Mouse (Mus musculus): ENCODE data around the gene Ankrd28. TPM values are rescaled to one million over a fixed set of nuclear protein-coding genes. Genes with fewer than 3 reads are reported as not detected.
"Not testable (repeated sequence)": the region's sequence is repeated elsewhere in the genome, so short reads cannot be mapped to it uniquely, and the experiment has no call there.

The Ankrd28 gene
- polyA plus RNA-seq (2015; fragmentation: Nextera tagmentation; extraction: Ambion mirVana) = 9.1 and 9.4 TPM in 2 replicates

DNA sequence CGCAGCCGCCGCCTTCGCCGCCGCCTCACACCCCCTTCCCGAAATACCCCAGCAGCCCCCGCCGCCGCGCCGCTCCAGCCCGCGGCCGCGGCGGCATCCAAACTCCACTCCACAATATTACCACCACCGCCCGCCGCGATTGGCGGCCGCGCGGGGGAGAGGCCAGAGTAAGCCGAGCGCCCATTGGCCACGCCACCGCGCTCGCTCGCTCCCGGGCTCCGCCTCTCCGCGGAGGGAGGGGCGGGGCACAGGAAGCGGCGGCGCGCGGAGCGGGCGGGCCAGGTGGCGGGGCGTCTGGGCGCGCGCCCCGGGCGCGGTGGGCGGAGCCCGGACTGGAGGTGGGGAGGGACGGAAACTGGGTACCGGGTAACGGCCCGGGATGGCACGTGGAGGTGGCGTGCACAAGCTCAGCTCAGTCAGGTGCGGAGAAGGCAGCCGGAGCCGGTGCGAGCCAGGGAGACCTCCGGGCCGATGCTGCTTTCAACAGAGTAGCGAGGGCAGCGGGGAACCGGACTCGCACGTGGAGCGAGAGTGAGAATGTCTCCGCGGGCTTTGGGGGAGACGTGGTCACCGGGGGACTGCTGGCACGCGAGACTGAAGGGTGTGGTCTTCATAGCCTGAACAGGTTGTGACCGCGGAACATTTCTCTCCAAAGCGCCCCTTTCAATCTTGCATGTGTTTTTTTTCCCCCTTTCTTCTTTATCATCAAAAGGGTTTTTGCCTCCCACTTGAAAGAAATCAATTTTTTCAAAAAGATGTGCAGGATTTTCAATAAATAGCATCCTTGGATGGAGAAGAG lies at the start of gene Ankrd28:
TSS of gene Ankrd28 (minus strand) at position 81 of the 799 bp plus-strand sequence.
- Histone ChIP-seq H3K4me1 (peaks cover 19% of the 10 kb centered on the region), H3K4me3 (replicated peaks) (peak within 1 kb of the TSS; percentile 96), H3K9ac (replicated peaks) (peak within 1 kb of the TSS; percentile 87), H3K4me2 (peak within 1 kb of the TSS; percentile 80), H3K36me3 (no peaks in the 10 kb centered on the region), H3K27ac (replicated peaks) (peak within 1 kb of the TSS; percentile 92), H3K9me3 (replicated peaks) (no peaks in the 10 kb centered on the region), H3K27me3 (replicated peaks) (no peaks in the 10 kb centered on the region)
- ATAC-seq (ENCODE audit: low FRiP score) = peak; percentile 98
- under 1% methylated on average over 69 of the region's 81 CpGs for WGBS

DNA sequence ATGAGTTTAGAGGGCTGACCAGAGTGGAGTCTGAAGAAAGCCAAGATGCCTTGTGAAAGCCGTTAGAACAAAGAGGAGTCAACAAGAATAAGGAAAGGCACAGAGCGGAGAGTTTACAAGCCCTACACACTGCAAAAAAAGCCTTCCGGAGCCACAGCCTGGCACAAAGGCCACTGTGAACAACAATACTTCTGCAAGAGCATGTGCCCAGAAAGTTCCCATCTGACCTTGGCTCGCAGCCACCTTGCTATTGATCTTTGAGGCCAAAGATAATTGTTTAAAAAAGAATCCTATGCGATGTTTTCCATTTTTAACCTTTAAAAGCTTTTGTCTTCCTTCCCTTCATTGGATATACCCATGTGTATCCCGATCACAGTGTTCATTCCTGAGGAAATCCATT lies 49.0 kb upstream of the Ankrd28 start:
- no peaks in the 10 kb centered on the region for H3K4me1 ChIP-seq
- ATAC-seq (ENCODE audit: low FRiP score) = no peak

DNA sequence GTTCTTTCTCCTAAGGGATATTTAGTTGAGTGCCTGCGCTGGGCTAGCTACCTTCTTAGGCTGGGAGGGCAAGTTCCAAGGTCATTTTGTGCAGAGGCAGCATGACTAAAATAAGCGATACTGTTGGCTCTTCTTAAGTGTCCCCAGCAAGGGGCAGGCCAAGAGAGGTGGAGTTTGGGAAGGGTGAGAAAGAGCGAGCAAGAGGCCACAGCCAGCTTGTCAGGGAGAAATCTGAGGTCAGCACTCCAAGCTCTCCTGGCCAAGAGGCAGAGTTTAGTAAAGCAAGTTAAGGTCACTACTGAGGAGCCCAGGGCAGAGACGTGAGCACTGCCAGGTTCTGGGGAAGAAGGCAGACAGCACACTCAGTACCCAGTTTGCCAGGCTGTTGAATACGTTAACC lies 41.7 kb upstream of the Ankrd28 start:
- Histone ChIP-seq H3K4me2 (no peak overlapping the region), H3K36me3 (no peaks in the 10 kb centered on the region), H3K4me3 (replicated peaks) (no peak overlapping the region), H3K27me3 (replicated peaks) (no peaks in the 10 kb centered on the region), H3K4me1 (no peaks in the 10 kb centered on the region), H3K9me3 (replicated peaks) (peaks cover 1% of the 10 kb centered on the region; the same call in 1 of the 2 replicates), H3K9ac (replicated peaks) (no peak overlapping the region), H3K27ac (replicated peaks) (no peak overlapping the region)
- WGBS = 84% methylated on average over 5 of the region's 5 CpGs
- no peak for ATAC-seq (ENCODE audit: low FRiP score)

More for the DNA sequence above, 49.0 kb upstream of the Ankrd28 start:
- no peak overlapping the region for H3K27ac ChIP-seq (replicated peaks)
- no peak overlapping the region for H3K4me2 ChIP-seq
- no peaks in the 10 kb centered on the region for H3K27me3 ChIP-seq (replicated peaks)
- no peaks in the 10 kb centered on the region for H3K9me3 ChIP-seq (replicated peaks)
- H3K36me3 ChIP-seq = no peaks in the 10 kb centered on the region
- H3K4me3 ChIP-seq (replicated peaks) = no peak overlapping the region
- 80% methylated on average over 6 of the region's 6 CpGs for WGBS
- no peak overlapping the region for H3K9ac ChIP-seq (replicated peaks)

DNA sequence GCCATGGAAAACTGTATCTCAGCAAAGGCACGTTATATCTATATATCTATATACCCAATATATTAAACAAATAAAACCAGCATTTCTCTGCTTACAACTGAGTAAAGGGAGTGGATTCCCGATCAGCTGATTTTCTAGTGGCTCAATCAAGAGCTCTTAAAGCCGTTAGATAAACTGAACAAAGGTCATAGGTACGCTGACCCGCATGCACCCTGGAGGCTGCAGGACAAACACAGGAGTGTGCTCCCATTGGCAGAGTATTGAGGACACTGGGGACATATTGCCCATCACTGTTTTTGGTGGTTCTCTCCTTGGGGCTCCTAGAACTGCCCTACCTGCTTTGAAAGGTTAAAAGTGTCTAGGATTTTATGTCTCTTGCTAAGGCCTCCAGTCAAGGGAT lies 40.0 kb upstream of the Ankrd28 start:
- ATAC-seq (ENCODE audit: low FRiP score) = no peak
- H3K4me3 ChIP-seq (replicated peaks) = no peak overlapping the region
- 91% methylated on average over 5 of the region's 5 CpGs for WGBS

DNA sequence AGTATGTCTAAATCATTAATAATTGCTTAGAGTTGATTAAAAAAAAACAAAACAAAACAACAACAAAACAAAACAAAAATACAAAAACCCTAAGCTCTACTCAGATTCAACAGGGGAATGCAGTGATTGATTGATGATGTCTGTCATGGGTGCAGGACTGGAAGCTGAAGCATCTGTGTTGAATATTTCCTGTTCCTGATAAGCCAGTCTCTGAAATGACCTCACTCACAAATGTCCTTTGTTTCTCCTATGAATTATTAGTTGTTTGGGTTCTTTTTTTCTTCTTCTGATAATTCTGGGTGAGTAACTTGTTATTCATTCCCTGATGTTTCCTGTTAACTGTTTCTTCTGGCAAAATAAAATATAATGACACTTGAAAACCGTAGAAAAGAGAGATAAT lies 38.1 kb upstream of the Ankrd28 start:
- no peak for ATAC-seq (ENCODE audit: low FRiP score)
- Histone ChIP-seq H3K9me3 (replicated peaks) (peaks cover 18% of the 10 kb centered on the region), H3K4me1 (no peaks in the 10 kb centered on the region), H3K27me3 (replicated peaks) (no peaks in the 10 kb centered on the region), H3K9ac (replicated peaks) (no peak overlapping the region), H3K27ac (replicated peaks) (no peak overlapping the region), H3K4me3 (replicated peaks) (no peak overlapping the region), H3K36me3 (no peaks in the 10 kb centered on the region), H3K4me2 (no peak overlapping the region)
- WGBS = 87% methylated on average over 1 of the region's 1 CpGs

More for the DNA sequence above, 40.0 kb upstream of the Ankrd28 start:
- H3K36me3 ChIP-seq = no peaks in the 10 kb centered on the region
- H3K4me2 ChIP-seq = no peak overlapping the region
- H3K4me1 ChIP-seq = no peaks in the 10 kb centered on the region
- H3K27ac ChIP-seq (replicated peaks) = no peak overlapping the region
- H3K9me3 ChIP-seq (replicated peaks) = peaks cover 15% of the 10 kb centered on the region
- H3K27me3 ChIP-seq (replicated peaks) = no peaks in the 10 kb centered on the region
- no peak overlapping the region for H3K9ac ChIP-seq (replicated peaks)

DNA sequence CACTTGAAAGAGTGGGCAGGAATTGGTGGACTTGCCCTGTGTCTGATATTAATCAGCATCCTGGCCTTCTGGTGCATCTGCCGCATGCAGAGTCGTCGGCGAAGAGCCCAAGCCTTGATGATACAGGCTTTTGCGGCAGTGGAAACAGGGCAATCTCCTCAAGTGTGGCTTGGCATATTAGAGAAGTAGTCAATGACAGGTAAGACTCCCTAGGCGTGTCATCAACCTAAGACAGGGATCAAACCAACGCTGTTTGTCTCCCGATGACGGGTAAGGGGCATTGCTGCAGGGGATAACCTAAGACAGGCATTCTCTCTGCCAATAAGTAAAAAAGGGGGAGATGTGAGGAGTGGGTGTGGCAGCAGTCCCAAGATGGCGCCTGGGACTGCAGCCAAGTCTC lies 35.9 kb upstream of the Ankrd28 start:
- ATAC-seq (ENCODE audit: low FRiP score); H3K27ac ChIP-seq (replicated peaks); H3K4me3 ChIP-seq (replicated peaks); H3K4me1 ChIP-seq; H3K4me2 ChIP-seq; H3K27me3 ChIP-seq (replicated peaks); H3K36me3 ChIP-seq; H3K9ac ChIP-seq (replicated peaks): not testable (repeated sequence)
- 95% methylated on average over 10 of the region's 10 CpGs for WGBS
- peaks cover 18% of the 10 kb centered on the region for H3K9me3 ChIP-seq (replicated peaks)

DNA sequence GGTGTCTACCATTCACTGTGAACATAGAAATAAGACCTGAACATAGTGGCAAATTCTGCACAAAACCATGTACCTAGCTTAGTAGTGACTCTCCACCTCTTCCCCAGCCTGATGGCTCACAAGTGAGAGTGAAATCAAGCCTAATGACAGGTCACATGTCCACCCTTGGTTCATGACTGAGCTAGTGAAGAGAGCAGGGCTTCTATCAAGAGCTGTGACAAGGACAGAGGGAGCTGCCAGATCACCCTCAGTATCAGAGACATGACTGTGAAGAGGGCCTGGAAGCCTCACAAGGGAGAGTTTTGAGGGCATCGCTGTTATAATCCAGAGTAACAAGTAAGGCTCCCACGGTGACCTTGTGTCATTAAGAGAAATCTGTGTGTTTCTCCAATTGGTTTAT lies 28.2 kb upstream of the Ankrd28 start:
- H3K4me2 ChIP-seq = no peak overlapping the region
- 92% methylated on average over 2 of the region's 2 CpGs for WGBS
- ATAC-seq (ENCODE audit: low FRiP score) = no peak

DNA sequence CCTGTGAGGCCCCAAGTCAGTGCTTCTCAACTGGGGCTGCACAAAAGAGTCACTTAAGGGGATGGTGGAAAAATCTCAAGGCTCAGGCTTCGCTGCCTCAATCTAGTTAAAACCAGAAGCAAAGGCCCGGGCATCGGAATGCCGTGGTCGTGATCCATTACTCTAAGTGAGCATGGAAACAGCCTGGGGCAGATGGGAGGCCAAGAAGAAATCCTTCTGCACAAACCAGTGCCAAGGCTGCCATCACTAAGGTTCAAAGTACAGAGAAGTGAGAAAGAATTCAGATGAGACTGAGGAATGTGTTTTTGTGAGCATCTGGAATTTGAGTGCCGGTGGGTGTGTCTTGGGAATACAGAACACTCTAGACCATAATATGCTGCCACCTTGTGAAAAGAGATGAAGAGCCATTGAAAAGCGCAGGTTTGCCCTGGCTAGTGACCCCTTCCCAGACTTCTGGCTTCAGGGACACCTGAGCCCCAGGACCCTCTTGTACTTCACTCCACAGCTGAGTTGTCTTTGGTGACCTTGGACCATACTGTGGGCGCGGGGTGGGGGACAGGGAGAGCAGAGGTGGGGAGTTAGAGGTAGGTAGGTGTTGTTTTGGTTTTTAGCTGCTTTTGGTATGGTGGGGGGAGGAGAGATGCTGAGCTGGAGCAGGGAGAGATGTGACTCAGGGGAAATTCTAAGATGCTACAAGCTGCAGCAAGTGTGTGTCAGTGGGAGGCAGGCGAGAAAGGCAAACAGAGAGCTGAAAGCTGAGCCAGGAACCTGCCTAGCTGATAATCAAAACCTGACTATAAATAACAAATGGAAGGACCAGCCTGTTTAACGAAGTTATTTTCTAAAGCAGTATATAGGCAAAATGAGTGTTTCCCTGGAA lies 26.9 kb upstream of the Ankrd28 start:
- H3K4me2 ChIP-seq = no peak overlapping the region
- H3K9ac ChIP-seq (replicated peaks) = no peak overlapping the region
- H3K4me1 ChIP-seq = peaks cover 8% of the 10 kb centered on the region
- no peaks in the 10 kb centered on the region for H3K27me3 ChIP-seq (replicated peaks)
- H3K4me3 ChIP-seq (replicated peaks) = no peak overlapping the region
- no peaks in the 10 kb centered on the region for H3K36me3 ChIP-seq
- H3K9me3 ChIP-seq (replicated peaks) = no peaks in the 10 kb centered on the region
- 75% methylated on average over 11 of the region's 11 CpGs for WGBS
- no peak for ATAC-seq (ENCODE audit: low FRiP score)
- H3K27ac ChIP-seq (replicated peaks) = no peak overlapping the region

More for the DNA sequence above, 28.2 kb upstream of the Ankrd28 start:
- Histone ChIP-seq H3K4me1 (peaks cover 8% of the 10 kb centered on the region), H3K9me3 (replicated peaks) (no peaks in the 10 kb centered on the region; the same call in 1 of the 2 replicates), H3K27me3 (replicated peaks) (no peaks in the 10 kb centered on the region), H3K36me3 (no peaks in the 10 kb centered on the region), H3K4me3 (replicated peaks) (no peak overlapping the region), H3K9ac (replicated peaks) (no peak overlapping the region), H3K27ac (replicated peaks) (no peak overlapping the region)

DNA sequence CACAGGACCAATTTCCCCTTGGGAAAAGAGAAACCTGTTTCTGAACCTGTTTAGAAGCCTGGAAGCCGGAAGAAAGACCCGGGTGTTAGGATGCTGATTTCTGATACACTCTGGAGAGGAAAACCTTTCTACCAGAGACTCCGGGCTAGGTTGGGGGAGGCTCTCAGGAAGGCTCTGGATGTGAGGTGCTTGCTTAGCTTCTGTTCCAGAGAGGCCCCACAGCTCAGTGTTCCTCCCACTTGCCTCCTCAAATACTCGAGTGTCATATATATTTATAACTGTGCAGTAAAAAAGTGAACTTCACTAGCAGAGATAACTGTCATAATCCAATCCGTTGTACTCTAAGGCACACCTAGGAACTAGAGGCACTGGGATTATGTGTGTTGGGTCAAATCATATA lies 25.6 kb upstream of the Ankrd28 start:
- Histone ChIP-seq H3K4me1 (peaks cover 8% of the 10 kb centered on the region), H3K9ac (replicated peaks) (no peak overlapping the region), H3K36me3 (no peaks in the 10 kb centered on the region), H3K27me3 (replicated peaks) (no peaks in the 10 kb centered on the region), H3K4me3 (replicated peaks) (no peak overlapping the region), H3K9me3 (replicated peaks) (no peaks in the 10 kb centered on the region), H3K27ac (replicated peaks) (no peak overlapping the region), H3K4me2 (no peak overlapping the region)
- ATAC-seq (ENCODE audit: low FRiP score) = no peak
- 74% methylated on average over 5 of the region's 5 CpGs for WGBS

DNA sequence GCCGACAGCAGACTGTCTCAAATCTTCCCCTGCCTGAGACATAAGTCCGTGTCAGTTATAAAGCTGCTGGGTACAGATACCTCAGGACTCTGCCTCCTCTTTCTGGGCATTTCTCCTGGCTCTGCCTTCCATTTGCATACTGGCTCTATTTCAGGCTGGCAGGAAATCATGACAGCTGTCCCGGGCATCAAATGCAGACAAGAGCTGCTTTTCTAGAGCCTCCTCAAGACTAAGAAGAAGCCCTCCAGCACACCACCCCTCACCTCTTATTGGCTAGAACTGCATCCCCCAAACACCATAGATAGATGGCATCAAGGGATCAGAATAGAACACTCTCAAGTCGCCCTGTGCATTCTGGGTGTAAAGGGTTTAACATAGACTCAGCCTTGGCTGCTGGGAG lies 24.2 kb upstream of the Ankrd28 start:
- 79% methylated on average over 4 of the region's 4 CpGs for WGBS

DNA sequence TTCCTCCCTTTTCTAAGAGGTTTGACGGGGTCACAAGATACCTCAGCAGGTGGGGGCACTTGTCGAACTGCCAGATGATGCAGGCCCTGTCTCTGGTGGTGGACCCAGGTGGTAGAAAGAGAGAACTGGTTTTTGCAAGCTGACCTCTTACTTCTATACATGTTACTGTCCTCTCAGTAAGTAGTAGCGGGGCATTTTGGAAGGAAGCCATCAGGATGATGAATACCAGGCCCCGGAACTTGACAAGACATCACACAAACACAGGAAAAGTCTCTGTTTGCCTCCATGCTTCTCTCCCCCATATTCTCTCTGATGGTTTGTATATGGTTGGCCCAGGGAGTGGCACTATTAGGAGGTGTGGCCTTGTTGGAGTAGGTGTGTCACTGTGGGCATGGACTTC lies 13.1 kb upstream of the Ankrd28 start:
- Histone ChIP-seq H3K27me3 (replicated peaks) (no peaks in the 10 kb centered on the region), H3K9me3 (replicated peaks) (no peaks in the 10 kb centered on the region), H3K27ac (replicated peaks) (no peak overlapping the region), H3K4me2 (no peak overlapping the region), H3K9ac (replicated peaks) (no peak overlapping the region), H3K4me3 (replicated peaks) (no peak overlapping the region), H3K4me1 (no peaks in the 10 kb centered on the region), H3K36me3 (no peaks in the 10 kb centered on the region)
- ATAC-seq (ENCODE audit: low FRiP score) = no peak
- 85% methylated on average over 4 of the region's 4 CpGs for WGBS

More for the DNA sequence above, 24.2 kb upstream of the Ankrd28 start:
- Histone ChIP-seq H3K9ac (replicated peaks) (no peak overlapping the region), H3K9me3 (replicated peaks) (no peaks in the 10 kb centered on the region), H3K36me3 (no peaks in the 10 kb centered on the region), H3K4me3 (replicated peaks) (no peak overlapping the region), H3K4me1 (peaks cover 8% of the 10 kb centered on the region), H3K27ac (replicated peaks) (no peak overlapping the region), H3K4me2 (no peak overlapping the region), H3K27me3 (replicated peaks) (no peaks in the 10 kb centered on the region)
- ATAC-seq (ENCODE audit: low FRiP score) = no peak
